Mouse (Mus musculus) regulatory T cell (primary cell): ENCODE data around the gene Zbtb8b.

Experiments
- in situ Hi-C: fragments of 300-600 bp; cut with MboI, MseI; formaldehyde crosslinking; loops from one replicate; pipeline ENCODE4 v1.15.1; 2025; ENCODE audit warnings: high pct_unique_total_duplicates

Gene Zbtb8b

DNA sequence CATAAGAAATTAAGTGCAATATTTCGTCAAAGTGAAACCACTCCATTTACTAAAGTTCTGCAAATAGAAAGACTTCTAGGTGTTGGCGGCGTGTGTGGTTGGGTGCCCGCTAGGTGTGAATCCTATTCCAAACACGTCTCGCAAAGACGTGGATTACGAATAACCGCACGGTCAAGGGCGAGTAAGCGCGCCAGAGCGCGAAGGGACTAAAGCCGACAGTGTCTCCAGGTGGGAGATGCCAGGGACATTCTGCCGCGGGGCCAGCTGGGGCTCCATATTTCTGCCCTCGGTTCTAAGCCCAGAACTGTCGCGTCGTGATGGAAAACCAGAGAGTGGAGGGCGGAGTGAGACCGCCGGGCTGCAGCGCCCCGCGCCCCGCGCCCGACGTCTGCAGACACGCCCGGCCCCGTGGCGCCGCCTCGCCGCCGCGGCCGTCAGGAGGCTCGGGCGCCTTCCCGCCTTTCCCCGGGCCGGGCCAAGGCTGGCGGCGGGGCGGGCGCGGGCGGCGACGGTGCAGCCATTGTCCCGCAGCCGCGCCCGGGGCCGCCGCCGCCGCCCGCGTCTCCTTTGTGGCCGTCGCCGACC lies 63.6 kb downstream of the Zbtb8b start:
- in situ Hi-C loops, result no loop called here

DNA sequence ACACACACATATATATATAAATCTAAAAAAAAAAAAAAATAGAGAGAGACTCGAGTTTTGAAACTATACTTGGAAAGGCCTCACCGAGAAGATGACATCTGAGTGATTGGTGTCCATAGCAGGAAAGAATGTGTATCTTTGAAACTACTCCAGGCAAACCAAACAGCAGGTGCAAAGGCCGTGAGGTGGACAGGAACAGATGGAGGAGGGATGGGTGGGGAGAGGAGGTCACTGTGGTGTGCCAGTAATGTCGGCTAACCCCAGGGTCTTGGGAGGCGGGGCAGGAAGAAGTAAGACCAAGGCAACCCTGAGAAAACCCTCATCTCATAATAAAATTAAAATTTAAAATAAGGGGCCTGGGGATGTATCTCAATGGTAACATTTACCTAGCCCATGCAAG lies 64.8 kb downstream of the Zbtb8b start:
- in situ Hi-C loops, result no loop called here
